Mouse (Mus musculus) hindbrain, embryonic 14.5 days (tissue): ENCODE measurements around the gene Trim80. TPM values are rescaled to one million over a fixed set of nuclear protein-coding genes. Genes with fewer than 3 reads are reported as not detected.

Experiments used
- microRNA-seq: library from miRNA; unstranded; fragments of <30 nt; microRNA quantifications from one replicate; pipeline ENCODE4, GENCODE M21; 2016
- polyA plus RNA-seq: library from polyadenylated mRNA; unstranded; fragments of >200 nt; fragmentation: Nextera tagmentation; extraction: Ambion mirVana; gene quantifications from 2 replicates; pipeline ENCODE4 v1.2.1, GENCODE M21; 2014

Trim80 gene
- polyA plus RNA-seq, 1 experiment from 2014 or later = not detected

Small RNA genes lying within 50 kb of the gene (microRNA-seq; reads per million reads assigned to microRNA genes)
- not detected for gene Mir3968

Other genes starting within 250 kb of the Trim80 start
- 0.33 and 0.35 TPM in 2 replicates for gene Grin2c, start 173.3 kb upstream of the Trim80 start, polyA plus RNA-seq
- gene Fdxr, start 163.5 kb upstream of the Trim80 start, polyA plus RNA-seq = 15.2 TPM in 2 replicates
- 1.4 and 1.5 TPM in 2 replicates for gene Fads6, start 142.9 kb upstream of the Trim80 start, polyA plus RNA-seq
- 0.08 and 0.14 TPM in 2 replicates for gene Otop2, start 133.4 kb upstream of the Trim80 start, polyA plus RNA-seq
- gene Ush1g, start 118.5 kb upstream of the Trim80 start, polyA plus RNA-seq = 0.15 TPM in 1 of 2 replicates, not detected in the other
- gene Otop3, start 105.8 kb upstream of the Trim80 start, polyA plus RNA-seq = 1.8 and 1.9 TPM in 2 replicates
- 44.5 and 50.2 TPM in 2 replicates for gene Hid1, start 72.8 kb upstream of the Trim80 start, polyA plus RNA-seq
- 25.7 and 28.5 TPM in 2 replicates for gene Cdr2l, start 58.6 kb upstream of the Trim80 start, polyA plus RNA-seq
- 196 and 222 TPM in 2 replicates for gene Mrpl58, start 36.8 kb upstream of the Trim80 start, polyA plus RNA-seq
- gene Atp5h, start 20.6 kb upstream of the Trim80 start, polyA plus RNA-seq = 897 and 1,000 TPM in 2 replicates
- 31.3 and 32.3 TPM in 2 replicates for gene Kctd2, start 20.4 kb upstream of the Trim80 start, polyA plus RNA-seq
- 0.18 TPM in 1 of 2 replicates, not detected in the other for gene Slc16a5, start 21.9 kb downstream of the Trim80 start, polyA plus RNA-seq
- gene Armc7, start 35.1 kb downstream of the Trim80 start, polyA plus RNA-seq = 14.2 and 14.8 TPM in 2 replicates
- gene Nt5c, start 51.3 kb downstream of the Trim80 start, polyA plus RNA-seq = 85.3 and 98.0 TPM in 2 replicates
- 1,350 and 1,384 TPM in 2 replicates for gene Jpt1, start 73.8 kb downstream of the Trim80 start, polyA plus RNA-seq
- gene Sumo2, start 95.7 kb downstream of the Trim80 start, polyA plus RNA-seq = 968 and 989 TPM in 2 replicates
- gene Nup85, start 123.9 kb downstream of the Trim80 start, polyA plus RNA-seq = 95.2 and 99.8 TPM in 2 replicates
- 72.5 and 74.1 TPM in 2 replicates for gene Mrps7, start 163.4 kb downstream of the Trim80 start, polyA plus RNA-seq
- gene Gga3, start 163.5 kb downstream of the Trim80 start, polyA plus RNA-seq = 34.1 and 39.4 TPM in 2 replicates
- 11.3 and 13.5 TPM in 2 replicates for gene Mif4gd, start 172.4 kb downstream of the Trim80 start, polyA plus RNA-seq
- gene Slc25a19, start 187.8 kb downstream of the Trim80 start, polyA plus RNA-seq = 37.8 and 42.3 TPM in 2 replicates